Mouse (Mus musculus): ENCODE data around the gene Phactr2.

Phactr2 gene

GRCm38 (mm10) chr10:13230716-13231115 is 243.5 kb downstream of the Phactr2 start:
- in situ Hi-C loops (cut with MboI, MseI): no loop called here

GRCm38 (mm10) chr10:13225377-13226063 is 248.7 kb downstream of the Phactr2 start:
- in situ Hi-C loops (cut with MboI, MseI): no loop called here

- in situ Hi-C loops (cut with MboI, MseI): no loop called here
Observed at GRCm38 (mm10) chr10:13222135-13222534, 252.1 kb downstream of the Phactr2 start.

GRCm38 (mm10) chr10:13220061-13220460 is 254.2 kb downstream of the Phactr2 start:
- in situ Hi-C loops (cut with MboI, MseI): no loop called here

- in situ Hi-C loops (cut with MboI, MseI): no loop called here
Observed at GRCm38 (mm10) chr10:13213956-13214355, 260.3 kb downstream of the Phactr2 start.

GRCm38 (mm10) chr10:13212829-13213228 is 261.4 kb downstream of the Phactr2 start:
- in situ Hi-C loops (cut with MboI, MseI): no loop called here

- in situ Hi-C loops (cut with MboI, MseI): no loop called here
Observed at GRCm38 (mm10) chr10:13212326-13212725, 261.9 kb downstream of the Phactr2 start.

GRCm38 (mm10) chr10:13209930-13210637 is 264.1 kb downstream of the Phactr2 start:
- in situ Hi-C loops (cut with MboI, MseI): no loop called here

GRCm38 (mm10) chr10:13209506-13209905 is 264.7 kb downstream of the Phactr2 start:
- in situ Hi-C loops (cut with MboI, MseI): no loop called here

- in situ Hi-C loops (cut with MboI, MseI): no loop called here
Observed at GRCm38 (mm10) chr10:13209061-13209460, 265.2 kb downstream of the Phactr2 start.

- in situ Hi-C loops (cut with MboI, MseI): no loop called here
Observed at GRCm38 (mm10) chr10:13201741-13202293, 272.4 kb downstream of the Phactr2 start.

GRCm38 (mm10) chr10:13200862-13201261 is 273.4 kb downstream of the Phactr2 start:
- in situ Hi-C loops (cut with MboI, MseI): no loop called here

- in situ Hi-C loops (cut with MboI, MseI): loop anchor here in 1 of 2 experiments (5.0 to 10.0 kb wide), 2 partner anchors 177 to 226 kb away; no protein-coding TSS in a partner anchor
Observed at GRCm38 (mm10) chr10:13199234-13199633, 275.0 kb downstream of the Phactr2 start.

GRCm38 (mm10) chr10:13196872-13197507 is 277.2 kb downstream of the Phactr2 start:
- in situ Hi-C loops (cut with MboI, MseI): loop anchor here in 1 of 2 experiments (5.0 to 10.0 kb wide), 2 partner anchors 175 to 228 kb away; no protein-coding TSS in a partner anchor

GRCm38 (mm10) chr10:13193496-13193895 is 280.7 kb downstream of the Phactr2 start:
- in situ Hi-C loops (cut with MboI, MseI): loop anchor here in 1 of 2 experiments (10.0 kb wide), 1 partner anchor 231 kb away; no protein-coding TSS in a partner anchor

- in situ Hi-C loops (cut with MboI, MseI): loop anchor here in 1 of 2 experiments (10.0 kb wide), 1 partner anchor 232 kb away; no protein-coding TSS in a partner anchor
Observed at GRCm38 (mm10) chr10:13192731-13193351, 281.4 kb downstream of the Phactr2 start, which contains the start of gene Ltv1. Gene Ltv1, minus strand, starts transcription at chr10:13193168.

- in situ Hi-C loops (cut with MboI, MseI): loop anchor here in 1 of 2 experiments (10.0 kb wide), 1 partner anchor 235 kb away; no protein-coding TSS in a partner anchor
Observed at GRCm38 (mm10) chr10:13189881-13190280, 284.3 kb downstream of the Phactr2 start.

GRCm38 (mm10) chr10:13186754-13187153 is 287.5 kb downstream of the Phactr2 start:
- in situ Hi-C loops (cut with MboI, MseI): no loop called here

GRCm38 (mm10) chr10:13184170-13184766 is 289.9 kb downstream of the Phactr2 start:
- in situ Hi-C loops (cut with MboI, MseI): no loop called here

GRCm38 (mm10) chr10:13180211-13180610 is 294.0 kb downstream of the Phactr2 start:
- in situ Hi-C loops (cut with MboI, MseI): no loop called here
